Mouse (Mus musculus): ENCODE data around the gene Cdsn. TPM values are rescaled to one million over a fixed set of nuclear protein-coding genes. Genes with fewer than 3 reads are reported as not detected.

Cdsn gene
- polyA plus RNA-seq, 1 experiment: 28.6 TPM

- H3K27ac ChIP-seq (ENCODE audit: insufficient read depth, low read length): no peak overlapping the region
- H3K4me1 ChIP-seq (ENCODE audit: control insufficient read depth, insufficient read depth, low read length): peaks cover 3% of the 10 kb centered on the region; the same call in 1 of the 2 replicates
- H3K4me3 ChIP-seq (ENCODE audit: insufficient read depth, low read length): no peak overlapping the region
- TF ChIP-seq CTCF (IDR thresholded peaks at IDR 0.05; ENCODE audit: borderline replicate concordance, insufficient read depth, low read length): no peak
- TF ChIP-seq POLR2A (IDR thresholded peaks at IDR 0.05; ENCODE audit: low read depth, low read length): no peak
Measured at GRCm38 (mm10) chr17:35558216-35558615, 6.3 kb downstream of the Cdsn start.

- no peak within 1 kb of the TSS for H3K4me3 ChIP-seq (ENCODE audit: insufficient read depth, low read length)
- TF ChIP-seq CTCF (IDR thresholded peaks at IDR 0.05; ENCODE audit: borderline replicate concordance, insufficient read depth, low read length) (no peak), POLR2A (IDR thresholded peaks at IDR 0.05; ENCODE audit: low read depth, low read length) (no peak)
- H3K27ac ChIP-seq (ENCODE audit: insufficient read depth, low read length): no peak within 1 kb of the TSS
- no peaks in the 10 kb centered on the region for H3K4me1 ChIP-seq (ENCODE audit: control insufficient read depth, insufficient read depth, low read length)
Measured at GRCm38 (mm10) chr17:35567150-35567549, 15.2 kb downstream of the Cdsn start, which contains the start of gene 2300002M23Rik. 2300002M23Rik (plus strand) TSS chr17:35567450.

GRCm38 (mm10) chr17:35567767-35568166 is 15.8 kb downstream of the Cdsn start:
- no peak overlapping the region for H3K27ac ChIP-seq (ENCODE audit: insufficient read depth, low read length)
- TF ChIP-seq CTCF (IDR thresholded peaks at IDR 0.05; ENCODE audit: borderline replicate concordance, insufficient read depth, low read length) (no peak), POLR2A (IDR thresholded peaks at IDR 0.05; ENCODE audit: low read depth, low read length) (no peak)

GRCm38 (mm10) chr17:35569091-35569944 is 17.4 kb downstream of the Cdsn start:
- Histone ChIP-seq H3K4me1 (ENCODE audit: control insufficient read depth, insufficient read depth, low read length) (no peaks in the 10 kb centered on the region), H3K27ac (ENCODE audit: insufficient read depth, low read length) (no peak overlapping the region), H3K4me3 (ENCODE audit: insufficient read depth, low read length) (no peak overlapping the region)
- TF ChIP-seq CTCF (IDR thresholded peaks at IDR 0.05; ENCODE audit: borderline replicate concordance, insufficient read depth, low read length) (no peak), POLR2A (IDR thresholded peaks at IDR 0.05; ENCODE audit: low read depth, low read length) (peak; percentile 30; the same call in 1 of the 2 replicates)

More at GRCm38 (mm10) chr17:35567767-35568166, 15.8 kb downstream of the Cdsn start:
- no peak overlapping the region for H3K4me3 ChIP-seq (ENCODE audit: insufficient read depth, low read length)
- H3K4me1 ChIP-seq (ENCODE audit: control insufficient read depth, insufficient read depth, low read length): no peaks in the 10 kb centered on the region

- TF ChIP-seq POLR2A (IDR thresholded peaks at IDR 0.05; ENCODE audit: low read depth, low read length) (no peak), CTCF (IDR thresholded peaks at IDR 0.05; ENCODE audit: borderline replicate concordance, insufficient read depth, low read length) (no peak)
- Histone ChIP-seq H3K4me3 (ENCODE audit: insufficient read depth, low read length) (no peak overlapping the region), H3K27ac (ENCODE audit: insufficient read depth, low read length) (no peak overlapping the region), H3K4me1 (ENCODE audit: control insufficient read depth, insufficient read depth, low read length) (no peaks in the 10 kb centered on the region)
Measured at GRCm38 (mm10) chr17:35570836-35571235, 18.9 kb downstream of the Cdsn start.

- TF ChIP-seq CTCF (IDR thresholded peaks at IDR 0.05; ENCODE audit: borderline replicate concordance, insufficient read depth, low read length) (no peak), POLR2A (IDR thresholded peaks at IDR 0.05; ENCODE audit: low read depth, low read length) (no peak)
- H3K4me1 ChIP-seq (ENCODE audit: control insufficient read depth, insufficient read depth, low read length): no peaks in the 10 kb centered on the region
- H3K4me3 ChIP-seq (ENCODE audit: insufficient read depth, low read length): no peak overlapping the region
- H3K27ac ChIP-seq (ENCODE audit: insufficient read depth, low read length): no peak overlapping the region
Measured at GRCm38 (mm10) chr17:35571477-35571876, 19.5 kb downstream of the Cdsn start.

GRCm38 (mm10) chr17:35578211-35578610 is 26.3 kb downstream of the Cdsn start:
- Histone ChIP-seq H3K4me3 (ENCODE audit: insufficient read depth, low read length) (no peak overlapping the region), H3K4me1 (ENCODE audit: control insufficient read depth, insufficient read depth, low read length) (no peaks in the 10 kb centered on the region), H3K27ac (ENCODE audit: insufficient read depth, low read length) (no peak overlapping the region)
- TF ChIP-seq POLR2A (IDR thresholded peaks at IDR 0.05; ENCODE audit: low read depth, low read length): no peak
- TF ChIP-seq CTCF (IDR thresholded peaks at IDR 0.05; ENCODE audit: borderline replicate concordance, insufficient read depth, low read length): peak; percentile 97

- Histone ChIP-seq H3K27ac (ENCODE audit: insufficient read depth, low read length) (no peak overlapping the region), H3K4me3 (ENCODE audit: insufficient read depth, low read length) (no peak overlapping the region), H3K4me1 (ENCODE audit: control insufficient read depth, insufficient read depth, low read length) (no peaks in the 10 kb centered on the region)
- peak; percentile 84 for TF ChIP-seq CTCF (IDR thresholded peaks at IDR 0.05; ENCODE audit: borderline replicate concordance, insufficient read depth, low read length)
- TF ChIP-seq POLR2A (IDR thresholded peaks at IDR 0.05; ENCODE audit: low read depth, low read length): no peak
Measured at GRCm38 (mm10) chr17:35582900-35583299, 31.0 kb downstream of the Cdsn start.

GRCm38 (mm10) chr17:35584330-35584937 is 32.5 kb downstream of the Cdsn start:
- peak; percentile 82 for TF ChIP-seq CTCF (IDR thresholded peaks at IDR 0.05; ENCODE audit: borderline replicate concordance, insufficient read depth, low read length)
- TF ChIP-seq POLR2A (IDR thresholded peaks at IDR 0.05; ENCODE audit: low read depth, low read length): no peak
- no peak overlapping the region for H3K4me3 ChIP-seq (ENCODE audit: insufficient read depth, low read length)
- no peaks in the 10 kb centered on the region for H3K4me1 ChIP-seq (ENCODE audit: control insufficient read depth, insufficient read depth, low read length)
- no peak overlapping the region for H3K27ac ChIP-seq (ENCODE audit: insufficient read depth, low read length)

GRCm38 (mm10) chr17:35587291-35587690 is 35.4 kb downstream of the Cdsn start:
- Histone ChIP-seq H3K4me3 (ENCODE audit: insufficient read depth, low read length) (no peak overlapping the region), H3K4me1 (ENCODE audit: control insufficient read depth, insufficient read depth, low read length) (peaks cover 3% of the 10 kb centered on the region; the same call in 1 of the 2 replicates), H3K27ac (ENCODE audit: insufficient read depth, low read length) (no peak overlapping the region)
- TF ChIP-seq CTCF (IDR thresholded peaks at IDR 0.05; ENCODE audit: borderline replicate concordance, insufficient read depth, low read length): no peak
- TF ChIP-seq POLR2A (IDR thresholded peaks at IDR 0.05; ENCODE audit: low read depth, low read length): no peak

All from embryonic fibroblast, embryonic 13.5 days (primary cell).